Mouse (Mus musculus) layer of hippocampus, adult 9-11 months (tissue): ENCODE measurements around the gene Ptprh.

Source experiments
- DNase-seq: peaks from one replicate; pipeline ENCODE4 v3.0.0; 2022

The Ptprh gene

GRCm38 (mm10) chr7:4522292-4522691, 81.5 kb downstream of the Ptprh start:
- DNase-seq, result no peak

DNA sequence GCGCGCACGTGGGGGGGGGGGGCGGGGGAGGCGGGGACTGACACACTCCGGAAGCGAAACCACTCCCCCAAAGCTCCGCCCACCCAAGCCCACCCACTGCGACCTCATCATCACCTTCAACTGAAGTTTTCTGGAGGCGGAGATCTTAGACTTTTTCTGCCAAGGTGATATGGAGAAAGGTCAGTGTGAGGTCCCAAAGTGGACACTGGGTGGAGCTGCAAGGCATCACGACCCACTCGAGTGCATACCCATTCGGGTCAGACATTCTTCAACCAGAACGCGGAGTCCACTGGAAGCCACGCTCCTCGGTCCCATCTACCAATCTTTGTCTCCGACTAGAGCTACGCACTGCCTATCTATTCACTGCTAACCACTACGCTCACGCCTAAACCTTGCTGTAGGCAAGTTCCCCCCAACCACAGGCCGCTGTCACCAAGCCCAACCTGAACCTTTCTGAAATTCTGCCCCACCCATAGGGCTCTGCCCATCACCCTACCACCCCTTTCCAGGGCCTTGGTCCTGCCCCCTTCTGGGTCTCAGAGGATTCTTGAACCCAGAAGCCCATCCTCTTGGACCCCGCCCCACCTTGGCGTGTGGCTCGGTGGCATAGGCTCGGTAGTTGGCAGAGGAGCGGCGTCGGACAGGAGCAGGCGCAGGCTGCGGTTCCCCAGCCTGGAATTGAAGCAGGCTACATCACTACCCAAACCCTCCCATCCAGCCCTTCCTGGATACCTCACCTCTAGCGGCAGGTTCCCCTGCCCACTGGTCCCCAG, 82.4 kb downstream of the Ptprh start:
- no peak for DNase-seq

GRCm38 (mm10) chr7:4518487-4518886, 85.4 kb downstream of the Ptprh start:
- no peak for DNase-seq

DNA sequence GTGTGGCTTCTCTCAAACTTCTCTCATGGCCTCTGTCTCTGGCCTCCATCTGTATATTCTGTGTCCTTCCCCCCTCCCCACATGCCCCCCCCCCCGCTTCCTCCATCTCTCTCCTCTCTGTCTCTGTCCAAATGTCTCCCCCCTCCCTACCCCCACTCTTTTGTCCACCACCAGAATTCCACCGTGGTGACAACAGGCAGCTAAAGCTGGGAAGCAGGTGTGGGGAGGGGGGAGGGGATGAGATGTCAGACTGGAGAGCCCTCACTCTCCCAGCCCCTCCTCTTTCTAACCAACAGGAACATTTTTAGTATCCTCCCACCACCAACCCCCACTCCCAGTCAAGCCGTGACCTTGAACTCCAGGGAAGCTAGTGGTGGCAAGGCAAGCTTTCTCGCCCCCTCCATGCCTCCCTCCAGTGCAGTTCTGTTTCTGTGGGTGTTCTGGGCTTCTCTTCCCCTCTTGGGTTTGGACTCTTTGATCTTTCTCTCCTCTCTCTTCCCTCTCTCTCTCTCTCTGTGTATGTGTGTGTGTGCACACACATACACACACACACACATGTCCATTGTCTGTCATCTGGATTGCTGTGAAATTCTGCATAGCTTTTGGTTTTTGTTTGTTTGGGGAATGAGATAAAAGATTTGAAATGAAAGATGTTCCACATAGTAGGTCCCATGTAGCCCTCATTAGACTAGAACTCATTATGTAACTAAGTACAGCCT, 87.3 kb downstream of the Ptprh start, which contains the start of gene Tnnt1:
Gene Tnnt1 (minus strand): TSS at position 51 of the 719 bp plus-strand sequence.
- no peak for DNase-seq

DNA sequence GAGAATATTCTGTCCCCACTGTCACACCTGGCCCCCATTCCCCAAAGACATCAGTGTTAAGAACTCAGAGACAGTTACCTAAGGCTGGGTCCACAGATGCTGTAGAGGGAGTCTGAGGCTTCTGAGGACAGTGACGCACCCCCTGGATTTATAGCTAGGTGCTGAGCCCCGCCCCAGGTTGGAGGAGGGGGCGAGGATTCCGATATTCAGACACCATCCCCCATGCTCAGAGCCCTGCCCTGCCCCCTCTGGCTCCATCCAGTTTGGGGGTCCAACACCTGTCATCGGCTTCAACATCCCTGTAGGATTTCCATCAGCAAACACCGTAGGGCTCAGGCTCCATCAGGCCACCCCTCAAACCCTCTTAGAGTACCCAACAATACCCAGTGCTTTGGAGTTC, 88.0 kb downstream of the Ptprh start:
- no peak for DNase-seq

- DNase-seq, result no peak
These were observed 89.8 kb downstream of the Ptprh start for GRCm38 (mm10) chr7:4513829-4514712.

GRCm38 (mm10) chr7:4513236-4513635, 90.6 kb downstream of the Ptprh start:
- no peak for DNase-seq

DNA sequence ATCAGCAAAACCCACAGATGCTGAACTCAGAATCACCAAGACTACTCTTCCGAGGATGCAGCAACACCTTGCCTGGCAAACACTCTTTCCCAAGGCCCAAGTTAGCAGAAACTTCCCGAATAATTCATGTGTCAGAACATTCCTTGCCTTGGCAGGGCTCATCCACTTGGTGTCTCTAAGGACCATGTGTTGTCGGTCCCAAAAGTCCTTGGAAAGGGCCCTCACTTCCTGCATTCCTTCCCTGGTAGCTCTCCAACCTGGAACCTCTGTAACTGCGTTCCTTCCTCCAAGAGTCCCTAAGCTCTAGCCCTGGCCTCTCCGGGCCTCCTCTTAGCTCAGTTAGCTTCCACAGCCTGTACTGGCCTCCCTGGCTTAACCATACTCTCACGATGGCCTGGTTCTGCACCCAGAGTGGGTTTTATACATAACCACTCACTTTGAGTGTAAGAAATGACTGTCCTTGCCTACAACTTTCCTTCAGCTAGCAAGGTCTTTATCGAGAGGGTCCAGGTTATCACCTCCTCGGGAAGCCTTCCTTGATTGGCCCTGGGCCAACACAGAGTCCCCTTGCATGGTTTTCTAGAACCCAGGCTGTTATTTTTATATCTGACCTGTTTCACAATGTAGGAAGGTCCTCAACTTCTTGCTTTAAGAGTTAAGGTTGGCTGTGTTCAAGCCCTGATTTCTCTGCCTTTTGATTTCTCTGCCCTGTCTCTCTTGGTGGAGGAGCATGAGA, 92.2 kb downstream of the Ptprh start:
- no peak for DNase-seq

GRCm38 (mm10) chr7:4509863-4510608, 93.8 kb downstream of the Ptprh start:
- DNase-seq, result peak; percentile 49

- DNase-seq, result no peak
These were observed 95.1 kb downstream of the Ptprh start for GRCm38 (mm10) chr7:4508739-4509116.

GRCm38 (mm10) chr7:4508062-4508738, 95.6 kb downstream of the Ptprh start:
- DNase-seq, result no peak

GRCm38 (mm10) chr7:4507220-4507619, 96.6 kb downstream of the Ptprh start:
- DNase-seq, result no peak

DNA sequence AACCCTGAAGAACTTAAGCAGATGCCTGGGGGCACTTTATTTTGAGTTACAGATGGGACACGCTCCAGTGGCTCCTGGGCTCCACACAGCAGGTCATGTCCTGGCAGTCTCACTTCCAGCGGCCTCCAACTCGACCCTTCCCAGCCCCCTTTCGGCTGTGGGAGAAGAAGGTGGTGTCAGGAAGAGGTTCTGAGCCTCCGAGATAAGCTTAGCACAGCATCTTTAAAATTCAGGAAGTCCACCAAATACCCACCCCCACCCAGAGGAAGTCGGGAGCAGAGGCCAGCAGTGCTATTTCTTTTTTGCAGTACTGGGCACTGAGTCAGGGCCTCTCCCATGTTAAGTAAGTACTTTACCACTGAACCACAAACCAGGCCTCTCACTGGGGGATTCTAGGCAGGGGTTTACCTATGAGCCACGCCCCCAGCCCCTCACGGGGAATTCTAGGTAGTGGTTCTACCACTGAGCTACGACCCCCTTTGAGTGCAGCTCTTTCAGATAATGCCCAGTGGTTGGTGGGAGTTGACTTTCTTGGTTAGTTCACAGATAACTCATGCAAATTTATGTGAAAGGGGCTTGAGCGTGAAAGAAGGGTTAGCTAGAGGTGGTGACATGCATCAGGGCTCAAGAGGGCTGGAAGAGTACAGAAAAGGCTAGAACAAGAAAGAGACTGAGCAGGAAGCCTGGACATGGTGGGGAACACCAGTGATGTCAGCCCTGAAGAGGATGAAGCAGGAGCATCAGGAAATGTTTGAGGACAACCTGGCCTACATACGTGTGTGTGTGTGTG, 99.0 kb downstream of the Ptprh start:
- DNase-seq, result no peak

DNA sequence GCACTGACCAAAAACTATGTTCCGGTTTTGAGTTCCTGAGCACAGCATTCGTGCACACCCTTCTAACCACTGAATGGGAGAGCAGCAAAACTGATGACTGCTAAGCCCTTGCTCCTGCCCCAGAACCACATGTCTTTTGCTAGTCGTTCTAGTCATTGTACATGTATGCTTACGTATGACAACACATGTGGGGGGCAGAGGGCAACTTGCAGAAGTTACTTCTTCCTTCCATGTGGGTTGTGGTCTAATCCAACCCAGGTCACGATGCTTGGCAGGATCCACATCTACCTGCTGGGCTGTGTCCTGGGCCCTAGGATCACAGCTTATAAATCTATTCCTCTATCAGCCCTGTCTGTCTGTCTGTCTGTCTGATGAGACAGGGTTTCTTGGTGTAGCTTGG, 100.0 kb downstream of the Ptprh start:
- no peak for DNase-seq

DNA sequence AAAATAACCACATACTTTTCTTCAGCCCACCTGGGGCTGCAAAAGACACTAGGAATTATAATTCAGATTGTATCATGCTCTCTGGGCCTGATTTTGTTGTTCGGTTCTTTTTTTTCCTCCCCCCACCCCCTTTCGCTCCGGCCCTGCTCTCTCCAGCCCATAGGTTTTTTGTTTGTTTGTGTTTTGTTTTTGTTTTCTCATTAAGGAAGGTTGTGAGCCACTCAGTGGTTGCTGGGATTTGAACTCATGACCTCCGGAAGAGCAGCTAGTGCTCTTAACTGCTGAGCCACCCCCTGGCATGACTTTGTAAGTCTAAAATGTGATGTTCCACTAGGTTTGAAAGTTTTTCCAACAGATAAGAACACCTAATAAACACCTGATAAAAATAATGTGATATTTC, 100.7 kb downstream of the Ptprh start:
- no peak for DNase-seq

GRCm38 (mm10) chr7:4502421-4503090, 101.3 kb downstream of the Ptprh start:
- DNase-seq, result peak; percentile 80

GRCm38 (mm10) chr7:4501558-4502397, 102.1 kb downstream of the Ptprh start, which contains the start of gene Ppp1r12c:
TSS of gene Ppp1r12c (minus strand) at chr7:4501680.
- peak; percentile 95 for DNase-seq

- peak; percentile 57 for DNase-seq
These were observed 102.9 kb downstream of the Ptprh start for GRCm38 (mm10) chr7:4500892-4501471.
